Mouse (Mus musculus) testis, adult 2 months (tissue): ENCODE data around the gene Cpne2.

Source experiments
- CTCF ChIP-seq: fragments of 200-500 bp; IDR thresholded peaks from 2 replicates; pipeline ENCODE4 v1.5.1; 2012; ENCODE audit warnings: low read depth, mild to moderate bottlenecking, inconsistent platforms, low read length, moderate library complexity; ENCODE audit not compliant: control insufficient read depth, insufficient read depth, insufficient replicate concordance
- POLR2A ChIP-seq: fragments of 200-500 bp; IDR thresholded peaks from 2 replicates; pipeline ENCODE4 v1.6.1; 2012; ENCODE audit warnings: low read depth, mild to moderate bottlenecking, inconsistent platforms, low read length, moderate library complexity; ENCODE audit not compliant: control insufficient read depth

GRCm38 (mm10) chr8:94518331-94518730 is 14.5 kb upstream of the Cpne2 start:
- TF ChIP-seq CTCF (no peak), POLR2A (no peak)
